Mouse (Mus musculus): ENCODE data around the gene Zfp212. TPM values are rescaled to one million over a fixed set of nuclear protein-coding genes. Genes with fewer than 3 reads are reported as not detected.

Gene Zfp212
- total and polyA plus RNA-seq, 3 experiments = 7.6 to 14.0 (median 11.4) TPM

DNA sequence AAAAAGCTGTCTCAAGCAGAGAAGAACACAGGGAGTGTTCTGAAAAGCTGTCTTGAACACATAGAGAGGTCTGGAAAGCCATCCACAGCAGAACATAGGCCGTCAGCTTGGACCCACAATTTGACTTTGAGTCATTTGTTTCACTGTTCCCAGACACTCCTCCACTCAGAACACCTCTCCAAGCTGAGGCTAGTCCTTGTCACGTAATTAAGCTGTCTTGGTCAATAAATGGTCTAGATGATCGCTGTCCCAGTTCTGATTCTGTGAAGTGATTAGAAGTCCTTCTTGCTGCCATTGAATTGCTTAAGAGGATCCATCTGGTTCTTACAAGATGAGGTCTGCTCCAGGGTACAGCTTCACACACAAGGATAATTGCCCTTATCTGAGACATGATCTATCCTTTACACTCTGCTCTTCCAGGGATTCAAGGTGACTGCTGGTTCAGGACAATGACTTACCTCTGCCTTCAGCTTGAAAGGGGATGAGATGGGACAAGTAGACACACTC lies 1.5 kb upstream of the Zfp212 start:
- Histone ChIP-seq H3K27me3 (ENCODE audit: insufficient read depth, low read length) (no peaks in the 10 kb centered on the region), H3K4me1 (ENCODE audit: insufficient read depth, low read depth, low read length) (peaks cover 37% of the 10 kb centered on the region), H3K9me3 (replicated peaks) (no peaks in the 10 kb centered on the region), H3K4me3 (ENCODE audit: low read depth, low read length) (no peak overlapping the region), H3K36me3 (replicated peaks) (peaks cover 11% of the 10 kb centered on the region)
- ATAC-seq (ENCODE audit: extremely low read depth, insufficient number of reproducible peaks, low FRiP score, poor library complexity, severe bottlenecking) (no peak), DNase-seq (ENCODE audit: low spot score) (no peak)
- TF ChIP-seq CTCF (IDR thresholded peaks at IDR 0.05; ENCODE audit: low read depth, low read length) (no peak), GATA2 (IDR thresholded peaks at IDR 0.05; ENCODE audit: borderline replicate concordance, low read depth, low read length) (no peak), TAL1 (conservative IDR thresholded peaks at IDR 0.05; ENCODE audit: low read depth, low read length) (no peak), GATA1 (IDR thresholded peaks at IDR 0.05; ENCODE audit: borderline replicate concordance, low read length) (no peak), POLR2AphosphoS5 (IDR thresholded peaks at IDR 0.05; ENCODE audit: insufficient replicate concordance, low read depth, low read length) (no peak)

DNA sequence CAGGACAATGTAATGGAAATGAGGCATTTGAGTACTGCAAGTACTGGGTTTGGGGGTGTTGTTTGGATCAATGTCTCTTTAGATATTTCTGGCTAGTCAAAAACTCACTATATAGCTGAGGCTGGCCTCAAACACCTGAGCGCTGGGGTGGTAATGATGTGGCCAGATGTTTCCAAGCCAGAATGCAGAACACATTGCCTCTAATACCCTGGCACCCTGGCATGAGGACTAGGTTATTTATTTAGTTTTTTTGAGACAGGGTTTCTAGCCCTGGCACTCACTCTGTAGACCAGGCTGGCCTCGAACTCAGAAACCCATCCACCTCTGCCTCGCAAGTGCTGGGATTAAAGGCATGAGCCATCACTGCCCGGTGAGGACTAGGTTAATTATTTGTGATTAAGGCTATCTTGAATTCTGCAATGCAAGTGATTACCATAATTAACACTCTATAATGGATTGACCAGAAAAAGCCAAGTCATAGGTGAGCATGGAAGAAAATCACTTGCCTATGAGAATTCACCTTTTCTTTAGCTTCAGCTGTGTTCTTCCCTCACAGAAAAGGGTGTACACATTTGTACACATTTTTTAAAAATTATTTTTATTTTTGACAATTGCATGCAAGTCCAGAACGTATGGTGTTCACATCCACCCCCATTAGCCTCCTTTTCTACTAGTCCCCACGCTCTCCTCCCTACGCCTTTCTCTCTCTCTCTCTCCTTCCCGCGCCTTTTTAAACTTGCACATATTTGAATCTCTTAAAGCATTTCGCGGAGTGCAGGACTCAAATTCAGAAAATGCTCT lies 430 bp upstream of the Zfp212 start:
- H3K36me3 ChIP-seq (replicated peaks) = peaks cover 11% of the 10 kb centered on the region
- H3K4me1 ChIP-seq (ENCODE audit: insufficient read depth, low read depth, low read length) = peaks cover 37% of the 10 kb centered on the region
- no peak for TF ChIP-seq TAL1 (conservative IDR thresholded peaks at IDR 0.05; ENCODE audit: low read depth, low read length)
- TF ChIP-seq CTCF (IDR thresholded peaks at IDR 0.05; ENCODE audit: low read depth, low read length) = no peak
- no peaks in the 10 kb centered on the region for H3K27me3 ChIP-seq (ENCODE audit: insufficient read depth, low read length)
- no peaks in the 10 kb centered on the region for H3K9me3 ChIP-seq (replicated peaks)
- ATAC-seq (ENCODE audit: extremely low read depth, insufficient number of reproducible peaks, low FRiP score, poor library complexity, severe bottlenecking) = 0 out of 2 replicates have a peak, but pooled peaks have one; percentile 15
- no peak for DNase-seq (ENCODE audit: low spot score)
- H3K4me3 ChIP-seq (ENCODE audit: low read depth, low read length) = peak overlapping the region; percentile 87

DNA sequence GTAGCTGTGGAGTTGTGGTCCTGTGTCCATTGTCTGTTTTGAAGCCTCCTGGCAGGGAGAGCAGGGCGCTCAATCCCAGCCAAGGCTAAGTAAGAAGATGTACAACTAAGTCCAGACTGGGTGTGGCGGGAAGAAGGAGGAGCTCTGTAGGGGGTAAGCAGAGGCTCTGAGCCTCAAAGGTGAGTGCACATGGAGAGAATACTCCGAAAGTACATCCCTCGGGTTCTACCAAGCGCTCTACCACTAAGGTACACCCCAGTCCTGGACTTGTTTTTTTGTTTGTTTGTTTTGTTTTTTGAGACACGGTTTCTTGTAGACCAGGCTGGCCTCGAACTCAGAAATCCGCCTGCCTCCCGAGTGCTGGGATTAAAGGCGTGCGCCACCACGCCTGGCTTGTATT lies 22.2 kb downstream of the Zfp212 start:
- DNase-seq (ENCODE audit: low spot score) (no peak), ATAC-seq (ENCODE audit: extremely low read depth, insufficient number of reproducible peaks, low FRiP score, poor library complexity, severe bottlenecking) (no peak)
- Histone ChIP-seq H3K36me3 (replicated peaks) (no peaks in the 10 kb centered on the region), H3K4me1 (ENCODE audit: insufficient read depth, low read depth, low read length) (no peaks in the 10 kb centered on the region), H3K4me3 (ENCODE audit: low read depth, low read length) (no peak overlapping the region), H3K27me3 (ENCODE audit: insufficient read depth, low read length) (peaks cover 10% of the 10 kb centered on the region; the same call in 1 of the 2 replicates), H3K9me3 (replicated peaks) (peaks cover 12% of the 10 kb centered on the region)
- TF ChIP-seq GATA1 (IDR thresholded peaks at IDR 0.05; ENCODE audit: borderline replicate concordance, low read length) (no peak), CTCF (IDR thresholded peaks at IDR 0.05; ENCODE audit: low read depth, low read length) (no peak), POLR2AphosphoS5 (IDR thresholded peaks at IDR 0.05; ENCODE audit: insufficient replicate concordance, low read depth, low read length) (no peak), GATA2 (IDR thresholded peaks at IDR 0.05; ENCODE audit: borderline replicate concordance, low read depth, low read length) (no peak), TAL1 (conservative IDR thresholded peaks at IDR 0.05; ENCODE audit: low read depth, low read length) (no peak)

DNA sequence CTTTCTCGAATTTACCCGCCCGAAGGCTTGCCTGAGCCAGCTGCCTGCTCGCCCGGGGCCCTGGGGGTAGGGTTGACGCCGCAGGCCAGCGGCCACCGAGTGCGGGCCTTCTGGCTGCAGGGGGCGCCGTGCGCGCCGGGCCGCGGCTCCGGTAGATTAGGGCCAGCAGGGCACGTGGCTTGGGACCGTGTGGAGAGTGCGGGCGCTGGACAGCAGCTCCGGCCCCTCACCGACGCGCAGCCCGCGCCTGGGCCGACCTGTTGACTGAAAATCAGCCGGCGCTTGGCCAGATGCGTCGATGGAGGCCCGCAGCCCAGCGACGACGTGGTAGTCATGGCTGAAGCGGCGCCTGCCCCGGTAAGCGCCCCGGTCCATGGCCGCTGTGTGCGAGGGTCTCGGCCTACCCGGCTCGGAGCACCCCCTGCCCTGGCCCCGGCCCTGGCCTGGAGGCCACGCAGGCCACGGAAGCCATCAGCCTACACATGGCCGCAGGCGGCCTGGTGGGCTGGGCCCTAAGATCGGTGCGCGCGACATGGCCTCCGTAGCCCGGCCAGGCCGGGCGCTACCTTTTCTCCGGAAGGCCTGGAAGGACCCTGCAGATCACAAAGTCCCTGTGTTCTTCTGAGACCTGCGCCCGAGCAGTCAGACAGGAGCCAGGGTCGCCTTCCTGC lies 22.9 kb downstream of the Zfp212 start:
- Histone ChIP-seq H3K27me3 (ENCODE audit: insufficient read depth, low read length) (peaks cover 10% of the 10 kb centered on the region; the same call in 1 of the 2 replicates), H3K4me1 (ENCODE audit: insufficient read depth, low read depth, low read length) (no peaks in the 10 kb centered on the region), H3K36me3 (replicated peaks) (no peaks in the 10 kb centered on the region), H3K9me3 (replicated peaks) (peaks cover 12% of the 10 kb centered on the region), H3K4me3 (ENCODE audit: low read depth, low read length) (0 out of 2 replicates have a peak overlapping the region, but pooled peaks have one; percentile 1)
- no peak for DNase-seq (ENCODE audit: low spot score)
- TF ChIP-seq TAL1 (conservative IDR thresholded peaks at IDR 0.05; ENCODE audit: low read depth, low read length) (no peak), POLR2AphosphoS5 (IDR thresholded peaks at IDR 0.05; ENCODE audit: insufficient replicate concordance, low read depth, low read length) (no peak), GATA2 (IDR thresholded peaks at IDR 0.05; ENCODE audit: borderline replicate concordance, low read depth, low read length) (no peak), GATA1 (IDR thresholded peaks at IDR 0.05; ENCODE audit: borderline replicate concordance, low read length) (no peak), CTCF (IDR thresholded peaks at IDR 0.05; ENCODE audit: low read depth, low read length) (no peak)
- no peak for ATAC-seq (ENCODE audit: extremely low read depth, insufficient number of reproducible peaks, low FRiP score, poor library complexity, severe bottlenecking)

DNA sequence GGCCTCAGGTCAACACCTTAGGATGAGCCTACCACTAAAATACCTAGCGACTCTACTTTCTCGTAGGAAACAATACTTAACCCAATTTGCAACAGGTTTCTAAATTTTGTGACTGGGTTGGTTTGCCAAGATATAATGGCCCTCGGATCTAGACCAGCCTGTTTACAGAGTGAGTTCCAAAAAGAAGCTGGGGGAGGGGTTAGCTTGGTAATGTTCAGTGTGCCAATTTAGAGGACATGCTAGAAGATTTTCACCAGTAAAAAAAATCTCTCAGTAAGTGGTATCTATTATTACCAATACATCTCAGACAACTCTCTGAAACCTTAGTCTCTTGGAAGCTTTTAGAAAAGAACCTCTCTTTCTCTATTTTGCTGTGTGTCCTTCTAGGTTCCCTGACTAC lies 23.4 kb downstream of the Zfp212 start:
- no peak overlapping the region for H3K4me3 ChIP-seq (ENCODE audit: low read depth, low read length)
- H3K27me3 ChIP-seq (ENCODE audit: insufficient read depth, low read length) = peaks cover 10% of the 10 kb centered on the region; the same call in 1 of the 2 replicates
- no peak for TF ChIP-seq TAL1 (conservative IDR thresholded peaks at IDR 0.05; ENCODE audit: low read depth, low read length)
- no peak for TF ChIP-seq POLR2AphosphoS5 (IDR thresholded peaks at IDR 0.05; ENCODE audit: insufficient replicate concordance, low read depth, low read length)
- no peak for TF ChIP-seq CTCF (IDR thresholded peaks at IDR 0.05; ENCODE audit: low read depth, low read length)
- no peak for TF ChIP-seq GATA2 (IDR thresholded peaks at IDR 0.05; ENCODE audit: borderline replicate concordance, low read depth, low read length)
- no peak for TF ChIP-seq GATA1 (IDR thresholded peaks at IDR 0.05; ENCODE audit: borderline replicate concordance, low read length)
- no peak for DNase-seq (ENCODE audit: low spot score)
- H3K4me1 ChIP-seq (ENCODE audit: insufficient read depth, low read depth, low read length) = no peaks in the 10 kb centered on the region
- no peaks in the 10 kb centered on the region for H3K36me3 ChIP-seq (replicated peaks)
- no peak for ATAC-seq (ENCODE audit: extremely low read depth, insufficient number of reproducible peaks, low FRiP score, poor library complexity, severe bottlenecking)
- H3K9me3 ChIP-seq (replicated peaks) = peaks cover 12% of the 10 kb centered on the region

DNA sequence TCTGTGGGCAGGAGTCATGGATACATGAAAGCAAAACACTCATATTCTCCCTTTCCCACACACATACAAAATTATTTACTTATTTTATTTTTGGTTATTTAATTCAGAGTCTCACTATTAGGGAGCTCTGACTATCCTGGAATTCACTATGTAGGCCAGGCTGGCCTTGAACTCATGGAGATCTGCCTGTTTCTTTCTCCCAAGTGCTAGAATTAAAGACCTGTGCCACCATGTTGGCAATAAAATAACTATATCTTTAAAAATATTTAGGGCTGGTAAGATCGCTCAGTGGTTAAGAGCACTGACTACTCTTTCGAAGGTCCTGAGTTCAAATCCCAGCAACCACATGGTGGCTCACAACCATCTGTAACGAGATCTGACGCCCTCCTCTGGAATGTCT lies 27.1 kb downstream of the Zfp212 start:
- Histone ChIP-seq H3K4me1 (ENCODE audit: insufficient read depth, low read depth, low read length) (peaks cover 1% of the 10 kb centered on the region; the same call in 1 of the 2 replicates), H3K27me3 (ENCODE audit: insufficient read depth, low read length) (peaks cover 13% of the 10 kb centered on the region; the same call in 1 of the 2 replicates), H3K36me3 (replicated peaks) (no peaks in the 10 kb centered on the region), H3K4me3 (ENCODE audit: low read depth, low read length) (no peak overlapping the region), H3K9me3 (replicated peaks) (peaks cover 12% of the 10 kb centered on the region)
- DNase-seq (ENCODE audit: low spot score) = no peak
- no peak for ATAC-seq (ENCODE audit: extremely low read depth, insufficient number of reproducible peaks, low FRiP score, poor library complexity, severe bottlenecking)
- TF ChIP-seq TAL1 (conservative IDR thresholded peaks at IDR 0.05; ENCODE audit: low read depth, low read length) (no peak), GATA2 (IDR thresholded peaks at IDR 0.05; ENCODE audit: borderline replicate concordance, low read depth, low read length) (no peak), GATA1 (IDR thresholded peaks at IDR 0.05; ENCODE audit: borderline replicate concordance, low read length) (no peak), POLR2AphosphoS5 (IDR thresholded peaks at IDR 0.05; ENCODE audit: insufficient replicate concordance, low read depth, low read length) (no peak), CTCF (IDR thresholded peaks at IDR 0.05; ENCODE audit: low read depth, low read length) (no peak)

Measured in G1E (cell line).